Mouse (Mus musculus) gastrocnemius, postnatal 4 days (tissue): Measurements from ENCODE around the gene Zdhhc17. TPM values are rescaled to one million over a fixed set of nuclear protein-coding genes. Genes with fewer than 3 reads are reported as not detected.
A peak's percentile ranks its signal among the peaks of the same experiment; 100 is the strongest.

Experiments used
- DNase-seq, 2 experiments: peaks; one replicate each; pipeline ENCODE4 v3.0.0; 2021 to 2022; ENCODE audit warnings: low spot score in 2 of 2, mixed read lengths in 2 of 2
- total RNA-seq, 2 experiments: library from RNA; stranded (reverse); gene quantifications; 2 replicates each; pipeline ENCODE4 v1.2.3; 2021

The Zdhhc17 gene
- total RNA-seq, 2 experiments from 2014 or later = 31.5 to 32.4 TPM

DNA sequence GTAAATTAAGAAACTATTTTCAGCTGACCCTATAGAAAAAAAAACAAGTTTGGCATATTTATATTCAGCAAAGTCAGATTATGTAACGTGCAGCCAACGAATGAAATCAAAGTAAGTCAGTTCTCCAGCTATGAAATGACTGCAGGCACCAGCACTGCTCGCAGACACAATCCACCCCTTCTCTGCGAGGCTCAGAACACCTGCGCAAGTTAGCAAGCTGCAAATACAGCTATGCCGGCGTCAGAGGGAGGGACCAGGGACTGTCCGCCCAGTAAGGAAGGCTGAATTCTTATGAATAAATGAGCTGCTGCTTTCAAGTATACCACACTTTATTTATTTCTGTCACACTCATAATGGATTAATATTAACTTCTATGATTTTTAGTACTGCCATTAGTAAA, 50.2 kb downstream of the Zdhhc17 start:
- DNase-seq = no peak

DNA sequence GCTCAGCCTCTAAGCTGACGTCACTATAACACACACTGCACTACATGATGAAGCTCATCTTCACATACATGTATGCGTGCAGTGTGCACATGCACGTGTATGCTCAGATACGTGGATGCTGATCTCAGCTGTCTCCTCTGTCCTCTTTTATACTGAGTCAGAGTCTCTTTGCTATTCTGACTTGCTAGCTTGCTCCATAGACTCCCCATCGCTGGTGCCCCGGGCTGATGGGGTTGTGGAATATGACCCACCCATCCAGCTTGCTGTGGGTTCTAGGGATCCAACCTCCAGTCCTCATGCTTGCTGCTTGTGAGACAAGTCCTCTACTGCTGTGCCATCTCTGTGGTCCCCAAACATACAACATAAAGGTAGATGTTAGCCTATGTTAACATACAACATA, 51.1 kb downstream of the Zdhhc17 start:
- no peak for DNase-seq

DNA sequence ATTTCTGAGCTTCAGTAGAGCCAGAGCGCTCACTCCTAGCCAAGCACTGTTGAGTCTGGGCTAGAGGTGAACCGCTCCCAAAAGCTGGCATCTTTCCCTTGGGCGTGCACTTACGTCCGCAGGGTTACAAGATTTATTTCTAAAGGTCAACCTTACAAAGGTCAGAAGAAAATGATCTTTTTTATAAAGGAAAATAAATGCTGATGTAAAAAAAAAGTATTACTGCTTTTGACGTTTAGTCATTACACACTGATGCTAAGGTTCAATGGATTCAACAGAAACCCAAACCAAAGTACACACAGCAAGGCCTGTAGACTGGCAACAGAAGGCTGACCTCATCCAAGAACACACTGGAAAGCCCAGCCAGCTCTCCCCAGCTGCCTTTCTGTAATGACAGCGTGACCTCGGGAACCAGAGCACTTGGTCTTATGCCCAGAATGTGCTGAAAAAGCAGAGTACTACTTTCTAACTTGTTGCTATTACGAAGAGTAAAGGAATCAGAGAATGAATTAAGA, 56.9 kb downstream of the Zdhhc17 start:
- DNase-seq = peak; percentile 42 to 75

DNA sequence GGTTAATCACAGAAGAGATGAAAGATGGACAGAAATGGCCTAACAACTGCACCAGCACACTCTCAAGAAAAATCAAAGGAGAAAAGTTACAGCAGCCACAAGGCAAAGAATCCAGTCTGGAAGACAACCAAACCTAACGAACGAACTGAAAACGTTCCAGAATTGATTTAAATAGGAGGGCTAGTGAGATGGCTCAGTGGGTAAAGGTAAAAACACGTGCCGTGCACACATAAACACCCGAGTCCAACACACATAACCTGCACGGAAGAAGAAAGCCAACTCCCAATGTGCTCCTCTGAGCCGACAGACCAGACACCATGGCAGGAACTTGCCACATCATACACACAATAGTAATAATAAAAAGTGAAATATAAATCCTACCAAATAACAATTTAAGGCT, 57.7 kb downstream of the Zdhhc17 start:
- DNase-seq = no peak

DNA sequence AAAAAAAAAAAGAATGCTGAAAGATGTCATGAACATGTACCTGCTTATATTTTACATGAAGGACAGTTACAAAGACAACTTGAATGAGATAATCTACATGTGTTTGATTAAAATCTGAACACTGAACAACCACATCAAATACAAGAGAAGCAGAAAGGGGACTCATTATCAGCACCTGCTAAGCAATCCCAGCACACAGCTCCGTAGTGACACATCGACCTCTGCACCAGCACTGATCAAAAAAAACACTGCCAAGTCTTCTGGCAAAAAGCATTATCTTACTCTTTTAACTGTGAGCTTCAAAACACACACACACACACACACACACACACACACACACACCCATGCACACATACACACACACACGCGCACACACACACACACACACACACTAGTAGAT, 58.2 kb downstream of the Zdhhc17 start:
- DNase-seq = no peak

DNA sequence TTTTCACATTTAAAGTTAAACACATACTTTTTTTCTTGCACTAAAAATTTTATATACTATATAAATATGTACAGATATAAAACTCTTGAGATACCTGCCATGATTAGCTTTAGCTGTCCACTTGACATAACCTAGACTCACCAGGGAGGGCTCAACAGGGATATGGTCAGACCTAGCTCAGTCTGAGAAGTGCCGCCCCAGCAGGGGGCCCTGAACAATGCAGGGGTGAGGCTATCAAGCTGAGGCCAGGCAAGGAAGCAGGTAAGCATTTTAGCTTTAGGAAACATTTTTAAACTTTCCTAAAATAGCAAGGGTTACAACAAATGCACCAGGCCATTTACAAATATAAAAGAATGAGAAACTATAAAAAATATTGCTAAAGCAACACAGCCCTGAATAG, 58.8 kb downstream of the Zdhhc17 start:
- DNase-seq = no peak

DNA sequence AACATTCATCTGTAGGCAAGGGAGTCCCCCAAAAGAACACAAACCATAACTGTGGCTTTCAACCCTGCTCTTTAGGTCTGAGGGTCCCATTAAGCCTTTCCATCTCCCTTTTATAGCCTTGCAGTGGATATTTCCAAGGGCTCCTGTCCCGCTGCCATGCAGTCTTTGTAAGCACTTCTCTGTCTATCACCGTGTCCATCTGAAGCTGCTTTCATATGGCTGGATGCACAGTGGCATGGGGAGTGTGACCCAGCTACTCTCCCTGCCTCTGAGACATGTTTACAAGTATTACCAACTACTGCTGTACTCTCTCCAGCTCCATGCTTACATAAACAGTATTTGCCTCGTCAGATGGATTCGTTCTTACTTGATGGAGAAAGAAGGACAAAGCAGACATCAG, 62.4 kb downstream of the Zdhhc17 start:
- no peak for DNase-seq

DNA sequence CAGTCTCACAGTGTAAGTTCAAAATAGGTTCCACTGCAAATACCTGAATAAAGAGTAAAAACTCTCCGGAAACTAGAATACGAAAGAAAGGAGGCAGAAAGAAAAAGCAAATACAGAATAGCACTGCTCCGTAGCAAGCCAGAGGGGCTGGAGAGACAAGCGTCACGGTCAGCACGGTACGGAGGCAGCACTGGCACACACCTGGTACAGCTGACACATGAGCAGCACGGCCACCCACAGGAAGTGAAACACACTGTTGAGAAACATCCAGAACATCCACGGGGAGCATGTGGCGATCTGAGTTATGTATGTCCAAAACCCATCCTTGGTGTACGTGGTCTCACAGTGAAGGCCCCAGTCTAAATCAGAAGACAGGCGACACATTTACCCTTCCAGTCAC, 64.0 kb downstream of the Zdhhc17 start:
- no peak for DNase-seq

DNA sequence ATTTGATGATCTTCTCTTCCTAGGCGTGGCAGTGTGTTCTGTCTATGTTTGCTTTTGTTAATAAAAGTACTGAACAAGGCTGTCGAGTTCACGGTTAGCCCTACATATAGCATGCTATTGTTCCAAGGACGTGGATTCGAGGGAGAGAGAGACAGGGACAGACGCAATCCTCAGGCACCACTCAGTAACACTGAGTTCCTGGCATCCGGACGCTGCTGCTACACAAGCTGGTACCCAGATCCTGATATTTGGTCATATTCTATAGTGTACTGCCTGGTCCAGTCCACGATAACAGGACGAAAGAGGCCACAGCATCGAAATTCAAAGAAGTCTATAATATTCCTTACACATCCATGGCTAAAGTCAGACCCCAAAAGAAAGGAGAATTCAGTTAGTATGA, 65.8 kb downstream of the Zdhhc17 start:
- no peak for DNase-seq

DNA sequence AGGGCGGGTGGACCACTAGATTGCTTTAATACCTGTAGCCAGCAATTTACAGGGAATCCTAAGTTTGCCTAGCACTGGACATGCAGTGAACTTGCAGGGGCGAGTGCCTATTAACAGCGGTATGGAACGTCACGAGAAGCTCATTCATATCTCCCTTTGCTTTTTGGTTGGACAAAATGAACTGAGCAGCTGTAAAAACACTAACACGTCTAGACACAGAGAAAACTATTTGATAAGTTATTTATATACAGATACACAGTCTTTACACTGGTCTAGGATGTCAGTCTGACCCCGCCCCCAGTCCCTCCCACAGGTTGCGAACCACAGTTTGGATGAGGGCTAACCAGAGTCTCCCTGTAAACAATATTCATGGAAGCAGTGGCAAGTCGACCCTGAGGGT, 67.1 kb downstream of the Zdhhc17 start:
- DNase-seq = no peak

DNA sequence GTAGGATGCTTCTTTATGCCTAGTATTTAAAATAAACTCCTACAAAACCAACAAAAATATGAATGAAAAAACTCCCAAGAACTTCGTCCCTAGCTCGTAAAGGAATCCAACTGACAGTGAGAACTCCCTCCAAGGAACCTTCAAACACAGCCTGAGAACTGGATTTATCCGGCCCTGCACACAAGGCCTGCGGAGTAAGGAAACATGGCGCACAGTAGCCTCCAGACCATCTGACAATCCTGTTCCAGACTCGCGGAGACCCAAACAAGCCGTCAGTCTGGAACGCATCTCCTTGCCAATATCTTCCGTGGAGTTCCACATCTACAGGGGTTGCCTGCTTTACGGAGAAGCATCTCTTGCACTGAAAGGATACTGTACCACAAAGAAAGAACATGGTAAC, 68.0 kb downstream of the Zdhhc17 start:
- DNase-seq = no peak

DNA sequence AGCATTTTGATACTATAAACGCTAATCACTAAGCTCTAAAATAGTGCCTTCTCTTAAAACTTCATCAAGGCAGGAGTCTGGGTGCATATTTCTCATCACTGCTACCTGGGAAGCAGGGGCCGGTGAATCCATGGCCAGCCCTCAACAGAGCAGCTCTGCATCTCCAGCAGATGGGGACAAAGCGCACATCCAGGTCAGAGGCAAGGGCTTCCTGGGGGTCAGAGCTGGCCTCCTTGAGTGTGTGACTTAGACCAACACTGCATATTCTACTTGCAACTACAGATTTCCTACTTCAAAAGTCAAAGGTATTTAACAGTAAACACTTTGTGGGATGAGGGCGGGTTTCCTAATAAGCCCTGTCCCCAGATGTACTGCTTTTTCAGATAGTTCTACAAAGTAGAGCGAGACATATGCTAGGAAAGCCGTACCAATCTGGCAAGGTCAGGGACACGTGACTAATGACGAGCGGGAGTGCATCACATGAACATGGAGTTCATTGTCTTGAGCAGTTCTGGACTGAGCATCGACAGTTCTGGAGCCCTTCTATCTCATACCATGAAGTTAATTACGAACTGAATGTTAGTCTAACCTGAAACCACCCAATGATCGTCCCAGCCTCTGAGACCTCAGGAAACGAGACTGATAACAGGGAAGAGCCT, 69.1 kb downstream of the Zdhhc17 start:
- DNase-seq = no peak

DNA sequence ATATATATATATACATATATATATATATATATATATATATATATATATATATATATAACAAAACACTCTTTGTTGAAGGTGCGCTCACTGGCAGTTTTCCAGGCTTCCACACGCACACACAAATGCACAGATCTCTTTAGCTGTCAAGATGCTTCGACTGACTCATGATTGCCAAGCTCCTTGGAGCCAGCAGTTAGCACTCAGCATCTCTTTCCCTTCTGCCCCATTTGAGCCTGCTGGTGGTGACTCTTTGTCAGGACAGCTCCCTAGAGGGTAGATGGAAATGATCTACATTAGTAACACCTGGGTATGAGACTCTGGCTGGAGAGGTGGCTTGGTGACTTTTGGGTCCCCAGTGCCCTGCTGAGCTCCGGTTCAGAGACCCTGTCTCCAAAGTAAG, 70.2 kb downstream of the Zdhhc17 start:
- DNase-seq = no peak

DNA sequence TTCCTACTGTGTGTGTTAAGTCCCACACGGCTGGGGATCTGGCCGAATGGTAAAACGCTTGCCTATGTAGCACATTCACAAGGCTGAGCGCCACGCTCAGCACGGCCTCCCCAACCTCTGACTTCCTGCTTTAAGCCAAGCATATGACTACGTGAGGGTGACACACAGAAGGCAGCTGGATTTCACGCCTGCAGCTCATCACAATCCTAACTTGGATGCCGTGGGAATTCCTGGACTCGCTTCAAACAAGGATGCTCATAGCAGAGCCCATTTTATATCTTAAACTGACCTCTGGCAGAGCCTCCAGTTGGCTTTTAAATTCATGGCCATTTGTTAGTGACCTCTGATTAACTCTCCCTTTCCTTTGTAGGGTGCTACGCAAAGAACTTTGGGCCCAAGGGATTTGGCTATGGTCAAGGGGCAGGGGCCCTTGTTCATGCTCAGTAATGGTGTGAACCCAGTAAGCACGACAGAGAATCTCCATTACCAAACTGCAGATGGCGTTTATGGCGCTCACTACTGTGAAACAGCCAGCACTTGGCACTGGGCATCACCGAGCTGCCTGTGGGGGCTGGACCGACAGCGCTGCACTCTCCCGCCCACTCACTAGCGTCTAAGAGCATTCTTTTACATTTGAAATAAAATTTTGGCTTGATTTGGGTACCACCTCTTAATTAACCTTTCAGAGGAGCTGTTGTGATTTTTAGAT, 70.9 kb downstream of the Zdhhc17 start:
- DNase-seq = peak in 1 of 2 experiments; percentile 31

DNA sequence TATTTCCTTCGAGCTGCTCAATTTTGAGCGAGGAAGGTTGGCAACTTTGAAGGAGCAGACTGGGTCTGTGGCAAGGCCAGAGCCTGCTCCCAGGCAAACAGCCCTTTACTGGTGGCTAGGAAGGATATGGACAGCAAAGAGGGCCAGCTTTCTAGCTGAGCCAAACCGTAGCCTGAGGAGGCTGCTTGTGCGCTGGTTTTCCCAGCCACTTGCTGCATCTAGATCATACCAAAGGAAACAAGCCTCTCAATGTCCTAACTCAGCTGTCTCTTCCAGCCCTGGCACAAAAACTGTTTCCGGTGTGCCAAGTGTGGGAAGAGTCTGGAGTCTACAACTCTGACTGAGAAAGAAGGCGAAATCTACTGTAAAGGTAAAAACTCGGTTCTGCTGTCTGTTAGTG, 71.6 kb downstream of the Zdhhc17 start:
- DNase-seq = no peak

DNA sequence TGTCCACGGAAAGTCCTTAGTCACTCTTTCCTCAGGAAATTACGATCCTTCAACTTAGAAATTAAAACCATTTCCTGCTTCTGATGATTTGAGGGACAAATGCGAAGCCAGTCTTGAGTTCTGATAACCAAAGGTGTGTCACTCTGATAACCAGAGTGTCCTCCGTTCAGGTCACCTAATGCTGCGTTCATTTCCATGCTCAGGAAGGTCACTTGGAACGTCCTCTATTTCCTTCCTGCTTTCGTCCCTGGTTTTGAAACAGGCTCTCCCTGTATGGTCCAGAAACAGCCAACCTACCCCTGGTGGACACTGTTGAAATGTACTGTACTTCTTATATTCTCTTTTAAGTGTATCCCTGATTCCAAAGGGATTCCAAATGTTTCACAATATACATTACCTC, 74.3 kb downstream of the Zdhhc17 start:
- DNase-seq = no peak

DNA sequence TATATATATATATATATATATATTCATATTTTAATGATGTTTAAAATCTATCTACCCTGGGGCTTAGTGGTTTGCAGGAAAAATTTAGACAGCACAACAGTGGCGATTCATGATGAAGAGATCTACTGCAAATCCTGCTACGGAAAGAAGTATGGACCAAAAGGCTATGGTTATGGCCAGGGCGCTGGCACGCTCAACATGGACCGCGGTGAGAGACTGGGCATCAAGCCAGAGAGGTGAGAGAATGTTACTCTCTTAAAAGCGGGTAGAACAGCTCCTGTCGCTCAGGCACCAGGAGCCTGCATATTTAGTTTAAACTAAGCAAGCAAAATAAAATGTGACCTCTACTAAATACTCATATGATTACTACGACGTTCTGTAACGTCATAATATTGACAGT, 74.9 kb downstream of the Zdhhc17 start:
- DNase-seq = no peak

DNA sequence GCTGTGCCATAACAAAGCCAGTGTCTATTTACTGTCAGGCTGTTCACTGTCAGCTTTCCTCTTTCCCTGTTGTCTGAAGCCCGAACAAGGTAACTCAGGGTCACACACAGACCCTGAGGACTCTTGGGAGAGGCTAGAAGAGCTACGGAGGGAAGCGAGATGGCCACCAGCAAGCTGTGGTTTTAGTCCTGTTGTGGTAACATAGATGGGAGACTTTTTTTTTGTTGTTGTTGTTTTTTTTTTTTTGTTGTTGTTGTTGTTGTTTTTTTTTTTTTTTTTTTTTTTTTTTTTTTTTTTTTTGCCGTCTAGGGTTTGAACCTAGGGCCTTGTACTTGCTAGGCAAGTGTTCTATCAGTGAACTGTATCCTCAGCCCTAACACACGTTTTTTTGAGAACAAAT, 76.4 kb downstream of the Zdhhc17 start:
- DNase-seq = no peak

DNA sequence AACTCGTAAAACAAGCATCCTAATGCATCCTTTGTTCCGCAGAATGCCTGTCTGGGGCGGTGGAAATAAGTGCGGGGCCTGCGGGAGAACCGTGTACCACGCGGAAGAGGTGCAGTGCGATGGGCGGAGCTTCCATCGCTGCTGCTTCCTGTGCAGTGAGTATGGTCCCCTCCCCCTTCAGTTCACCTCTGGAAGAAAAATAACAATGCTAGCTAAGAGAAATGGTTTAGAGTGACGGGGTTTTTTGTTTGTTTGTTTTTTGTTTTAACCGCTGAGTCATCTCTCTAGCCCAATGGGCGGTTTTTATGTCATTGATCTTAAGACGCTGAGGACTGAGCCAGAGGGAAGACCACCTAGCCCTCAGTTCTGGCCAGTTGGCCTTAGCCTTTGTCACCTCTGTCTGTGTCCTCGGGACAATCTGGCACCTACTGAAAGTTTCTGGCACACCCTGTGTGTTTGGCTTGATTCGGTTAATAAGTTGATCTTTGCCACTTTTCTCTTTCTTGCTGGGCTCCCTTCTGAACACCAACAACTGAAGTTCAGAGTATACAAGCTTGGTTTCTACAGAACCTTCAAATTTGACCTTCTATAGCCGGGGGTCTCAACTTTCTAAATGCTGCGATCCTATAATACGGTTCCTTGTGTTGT, 77.9 kb downstream of the Zdhhc17 start:
- DNase-seq = no peak

DNA sequence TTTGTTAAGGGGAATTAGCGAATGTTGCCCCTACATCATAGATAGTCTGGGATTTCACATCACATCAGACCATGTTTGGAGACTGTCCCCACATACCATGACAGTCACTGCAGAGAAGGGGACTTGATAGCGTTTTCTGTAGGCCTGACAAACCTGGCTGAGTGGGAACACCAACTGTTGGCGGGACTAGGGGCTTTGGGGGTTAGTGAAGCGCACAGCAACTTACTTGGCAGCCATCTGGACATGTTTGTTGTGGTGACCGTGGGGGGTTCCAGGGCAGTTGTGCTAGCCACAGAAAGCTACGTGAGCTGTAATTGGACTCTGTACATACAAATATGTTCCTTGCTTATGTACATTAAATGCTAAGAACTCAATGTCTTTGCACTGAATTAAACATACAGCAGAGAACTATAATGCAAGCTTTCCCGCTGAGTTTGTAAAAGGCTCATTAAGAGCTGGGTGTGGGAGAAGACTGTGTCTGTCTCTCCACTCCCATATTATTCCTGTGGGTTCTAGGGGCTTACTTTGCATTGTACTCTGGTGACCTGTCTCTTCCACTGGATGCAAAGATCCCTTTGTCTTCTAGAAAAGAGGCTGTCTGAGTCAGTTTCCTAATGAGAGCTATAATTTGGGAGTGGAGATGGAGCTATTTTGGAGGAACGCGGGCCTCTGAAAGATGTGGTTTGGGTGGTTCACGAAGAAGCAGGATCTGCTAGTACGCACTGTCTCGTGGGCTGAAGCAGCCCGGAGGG, 78.6 kb downstream of the Zdhhc17 start:
- DNase-seq = no peak

DNA sequence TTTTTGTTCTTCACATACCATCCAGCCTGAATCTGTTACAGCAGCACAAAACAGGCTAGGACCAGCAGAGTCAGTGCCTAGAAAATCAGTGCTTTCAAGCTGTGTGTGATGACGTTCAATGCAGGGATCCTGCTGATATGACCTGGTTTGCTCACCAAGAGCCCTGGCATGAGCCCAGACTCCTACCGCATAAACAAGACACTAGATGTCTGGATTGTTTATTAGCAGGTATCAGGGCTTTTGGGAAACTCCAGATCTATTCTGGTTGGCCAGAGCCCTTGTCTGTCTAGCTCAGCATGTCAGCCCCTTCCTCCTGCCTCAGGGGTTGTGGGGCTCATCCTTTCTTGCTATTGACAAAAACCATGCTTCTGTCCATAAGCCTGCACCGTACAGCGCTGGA, 80.2 kb downstream of the Zdhhc17 start:
- DNase-seq = no peak

DNA sequence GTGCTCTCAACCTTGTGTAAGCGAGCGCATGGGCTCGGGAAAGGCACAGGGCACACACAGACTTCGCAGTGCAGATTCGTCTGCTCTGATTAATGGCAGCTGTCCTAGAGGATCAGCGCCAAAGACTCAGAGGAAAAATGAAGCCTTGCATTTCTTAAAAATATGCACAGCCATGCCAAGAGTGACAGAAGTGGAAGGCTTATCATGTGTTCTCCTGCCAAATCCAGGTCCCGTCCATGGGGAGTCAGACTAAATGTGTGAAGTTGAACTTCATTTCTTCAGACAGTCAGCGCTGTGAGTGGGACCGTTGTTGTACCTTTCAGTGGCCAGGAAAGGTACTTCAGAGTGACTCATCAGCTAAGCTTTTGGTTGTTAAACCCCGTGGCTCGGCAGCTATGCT, 82.4 kb downstream of the Zdhhc17 start:
- peak in 1 of 2 experiments; percentile 56 for DNase-seq
